Mouse (Mus musculus): ENCODE data around the gene Xrn1.
"Not testable (repeated sequence)": the region's sequence is repeated elsewhere in the genome, so short reads cannot be mapped to it uniquely, and the experiment has no call there.

Gene Xrn1

DNA sequence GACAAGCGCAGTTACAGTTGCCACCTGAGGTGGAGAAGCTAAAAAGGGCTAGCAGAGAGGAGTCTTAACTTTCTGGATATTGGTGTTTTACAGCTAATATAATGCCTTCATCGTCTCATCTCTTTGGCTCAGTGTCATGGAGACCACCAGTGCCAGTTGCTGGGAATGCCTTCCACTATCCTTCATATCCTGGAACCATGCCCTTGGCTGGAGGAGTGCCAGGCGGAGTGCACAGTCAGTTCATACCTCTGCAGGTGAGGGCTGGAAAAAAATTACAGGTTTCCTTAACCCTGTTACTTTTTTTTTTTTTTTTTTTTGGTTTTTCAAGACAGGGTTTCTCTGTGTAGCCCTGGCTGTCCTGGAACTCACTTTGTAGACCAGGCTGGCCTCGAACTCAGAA, 96.9 kb downstream of the Xrn1 start:
- DNase-seq (ENCODE audit: low spot score): no peak

GRCm38 (mm10) chr9:96054878-96055277, 100.3 kb downstream of the Xrn1 start:
- DNase-seq (ENCODE audit: low spot score): no peak

DNA sequence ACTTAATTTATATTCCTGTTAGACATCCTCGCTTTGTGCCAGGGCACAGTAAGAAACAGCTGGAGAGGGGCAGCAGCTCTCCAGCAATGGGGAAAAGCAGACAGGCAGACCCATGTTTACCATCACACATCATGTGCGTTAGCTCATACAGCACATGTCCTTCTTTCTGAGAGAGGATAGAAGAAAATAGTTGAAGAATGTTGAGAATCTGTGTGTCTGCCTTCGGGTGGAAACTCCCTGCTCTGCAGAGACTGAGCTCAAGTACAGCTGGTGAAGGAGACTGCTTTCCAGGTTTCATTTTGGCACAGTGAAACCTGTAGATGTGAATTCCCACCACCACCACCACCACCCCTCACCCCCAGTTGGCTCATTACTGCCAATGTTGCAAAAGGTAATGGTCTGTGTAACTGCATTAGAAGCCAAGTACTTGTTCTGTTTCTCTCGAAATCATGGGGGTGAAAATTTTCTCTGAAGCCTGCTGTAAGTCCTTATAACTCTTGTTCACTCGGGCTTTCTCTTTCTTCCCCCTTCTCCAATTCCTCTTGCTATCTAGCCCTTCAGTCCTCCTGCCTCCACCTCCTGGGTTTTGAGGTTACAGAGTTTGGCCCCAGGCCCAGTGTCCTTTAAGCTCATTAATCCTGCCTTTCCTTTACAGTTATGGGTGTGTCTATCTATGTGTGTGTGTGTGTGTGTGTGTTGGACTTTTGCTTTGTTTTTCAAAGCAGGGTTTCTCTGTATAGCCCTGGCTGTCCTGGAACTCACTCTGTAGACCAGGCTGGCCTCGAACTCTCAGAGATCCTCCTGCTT, 102.1 kb downstream of the Xrn1 start:
- DNase-seq (ENCODE audit: low spot score): no peak

DNA sequence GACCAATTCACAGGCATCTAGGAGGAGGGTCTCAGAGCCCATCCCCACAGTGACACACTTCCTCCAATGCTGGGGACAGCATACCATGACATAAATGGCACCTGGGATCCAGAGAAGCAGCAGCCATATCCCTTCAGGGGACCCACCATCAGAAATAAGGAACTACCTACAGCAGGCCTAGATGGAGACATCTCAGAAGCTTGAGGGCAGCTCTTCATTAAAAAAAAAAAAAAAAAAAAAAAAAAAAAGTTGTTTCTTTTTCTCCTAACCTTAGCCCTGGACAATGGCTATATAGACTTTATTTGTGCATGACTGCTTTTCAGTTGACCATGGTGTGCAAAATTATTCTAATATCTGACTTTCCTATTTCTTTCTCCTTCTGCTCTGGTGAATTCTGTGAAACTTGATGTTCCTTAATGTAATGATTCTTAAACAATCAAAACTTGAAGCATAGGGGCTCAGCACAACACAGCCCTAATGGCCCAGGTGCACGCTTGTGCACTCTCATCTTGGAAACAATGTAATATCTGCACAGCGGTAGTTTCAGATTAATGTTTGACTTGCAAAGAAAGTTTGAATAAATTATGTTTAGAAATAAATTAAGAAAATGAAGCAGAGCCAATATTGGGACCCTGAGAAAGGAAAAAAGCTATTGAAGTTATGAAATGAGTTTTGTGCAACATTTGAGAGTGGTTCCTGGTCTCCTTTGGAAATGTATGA, 108.7 kb downstream of the Xrn1 start:
- DNase-seq (ENCODE audit: low spot score): no peak

DNA sequence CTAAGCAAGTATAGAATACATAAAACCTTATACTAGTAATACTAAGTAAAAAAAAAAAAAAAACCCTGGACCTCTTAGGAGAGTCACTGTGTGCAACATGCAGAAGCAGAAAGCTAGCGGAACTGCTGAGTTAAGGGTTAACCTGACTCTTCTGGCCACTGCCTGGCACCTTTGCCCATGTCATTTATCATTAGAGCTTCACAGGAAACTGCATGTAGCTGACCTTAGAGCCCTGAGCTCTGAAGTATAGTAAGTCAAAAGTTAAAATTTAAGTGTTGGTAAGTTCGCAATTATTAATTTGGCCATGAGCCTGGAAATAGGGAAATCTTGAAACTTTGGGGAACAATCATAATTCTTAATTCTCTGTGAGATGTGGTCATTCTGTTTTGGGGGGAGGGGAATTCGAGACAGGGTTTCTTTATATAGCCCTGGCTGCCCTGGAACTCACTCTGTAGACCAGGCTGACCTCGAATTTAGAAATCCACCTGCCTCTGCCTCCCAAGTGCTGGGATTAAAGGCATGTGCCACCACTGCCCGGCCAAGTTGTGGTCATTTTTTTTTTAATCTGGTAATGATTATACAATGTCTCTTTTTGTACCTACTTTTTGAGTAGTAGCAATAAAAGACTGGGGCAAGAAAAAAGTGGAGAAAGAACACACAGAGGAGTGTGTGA, 109.4 kb downstream of the Xrn1 start:
- DNase-seq (ENCODE audit: low spot score): no peak

DNA sequence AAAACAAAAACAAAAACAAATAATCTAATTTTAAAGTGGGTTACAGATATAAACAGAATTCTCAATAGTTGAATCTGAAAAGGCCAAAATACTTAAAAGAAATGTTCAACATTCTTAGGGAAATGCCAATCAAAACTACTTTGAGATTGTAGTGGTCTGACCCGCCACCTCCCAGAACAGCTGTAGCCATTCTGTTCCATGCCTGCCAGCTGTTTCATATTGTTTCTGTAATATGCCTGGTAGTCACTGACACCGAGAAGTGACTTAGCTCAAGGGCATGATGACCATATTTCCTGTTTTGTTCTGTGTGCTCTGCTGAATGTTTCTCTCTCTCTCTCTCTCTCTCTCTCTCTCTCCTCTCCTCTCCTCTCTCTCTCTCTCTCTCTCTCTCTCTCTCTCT, 112.9 kb downstream of the Xrn1 start:
- DNase-seq (ENCODE audit: low spot score): no peak

DNA sequence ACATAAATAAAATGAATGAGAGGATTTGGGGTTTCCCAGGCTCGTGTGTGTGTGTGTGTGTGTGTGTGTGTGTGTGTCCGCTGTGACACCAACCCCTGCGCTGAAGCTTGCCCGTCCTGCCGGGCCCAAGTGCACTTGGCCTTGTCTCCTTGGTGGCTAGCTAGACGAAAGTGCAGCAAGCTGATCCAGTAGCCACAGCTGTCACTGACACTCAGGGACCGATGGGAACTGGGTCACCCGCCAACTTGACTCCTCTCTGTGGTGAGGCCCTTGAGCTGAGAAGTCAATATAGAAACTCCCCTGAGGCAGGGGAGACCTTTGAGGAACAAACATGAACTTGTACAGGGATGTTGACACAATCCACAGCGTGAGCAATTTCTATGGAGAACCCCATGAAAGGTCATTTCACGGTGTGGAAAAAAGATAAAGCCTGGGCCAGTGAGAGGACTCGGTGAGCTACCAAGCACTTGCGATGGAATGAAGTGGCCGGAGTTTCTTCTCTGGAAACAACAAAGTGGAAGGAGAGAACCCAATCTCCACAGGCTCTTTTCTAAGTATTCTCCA, 124.3 kb downstream of the Xrn1 start:
- DNase-seq (ENCODE audit: low spot score): no peak

- DNase-seq (ENCODE audit: low spot score): no peak
Observed at GRCm38 (mm10) chr9:96085293-96085692, 130.7 kb downstream of the Xrn1 start.

DNA sequence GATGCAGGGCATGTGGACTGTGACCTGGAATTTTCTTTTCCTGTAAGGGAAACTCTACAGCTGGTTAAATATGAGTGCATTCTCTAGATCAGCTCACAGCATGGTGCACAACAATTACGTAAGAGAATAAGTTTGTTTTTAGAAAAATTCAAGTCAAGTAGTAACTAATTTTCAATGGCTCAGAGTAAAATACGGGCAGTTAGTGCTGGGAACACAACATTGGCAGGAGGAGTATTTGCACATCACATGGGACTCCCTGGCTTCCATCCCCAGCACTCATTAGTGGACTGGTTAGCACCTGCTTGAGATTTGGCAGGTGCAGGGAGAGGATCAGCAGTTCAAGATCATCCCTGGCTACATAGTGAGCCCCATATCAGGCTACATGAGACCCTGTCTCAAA, 133.1 kb downstream of the Xrn1 start:
- DNase-seq (ENCODE audit: low spot score): no peak

DNA sequence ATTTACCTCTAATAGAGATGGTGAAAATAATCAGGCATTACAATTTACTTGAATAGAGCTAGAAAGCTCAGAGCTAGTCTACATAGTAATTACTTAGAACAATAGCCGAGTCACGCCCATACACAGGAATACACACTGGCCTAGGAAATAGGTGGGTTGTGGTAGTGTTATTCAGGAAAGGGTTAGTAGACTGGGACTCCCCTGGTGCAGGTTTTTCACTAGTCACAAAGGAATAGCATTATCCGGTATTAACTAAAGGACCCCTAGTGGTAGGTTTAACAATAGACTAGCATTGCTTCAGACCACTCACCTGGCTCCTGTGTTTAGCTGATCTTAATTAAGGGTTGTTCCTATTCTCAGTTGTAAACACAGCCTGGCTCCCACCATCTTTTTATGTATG, 133.9 kb downstream of the Xrn1 start:
- DNase-seq (ENCODE audit: low spot score): not testable (repeated sequence)

DNA sequence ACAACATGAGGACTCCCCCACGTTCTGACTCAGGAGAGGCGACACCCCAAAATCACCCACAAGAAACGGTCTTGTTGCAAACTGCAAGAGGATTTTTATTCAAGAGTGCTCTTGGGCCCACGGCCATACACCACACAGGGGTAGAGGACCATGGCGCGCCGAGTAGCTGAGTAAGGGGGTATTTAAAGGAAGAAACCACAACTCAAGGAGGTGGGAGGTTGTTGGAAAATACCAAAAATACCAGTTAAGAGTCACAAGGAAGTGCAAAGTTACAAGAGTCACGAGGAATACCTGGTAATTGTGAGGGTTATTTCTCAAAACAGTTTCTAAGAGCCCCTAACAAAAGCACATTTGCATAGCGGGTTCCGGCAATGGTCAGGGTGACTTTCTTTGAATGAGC, 138.1 kb downstream of the Xrn1 start:
- not testable (repeated sequence) for DNase-seq (ENCODE audit: low spot score)

GRCm38 (mm10) chr9:96093221-96093620, 138.7 kb downstream of the Xrn1 start:
- DNase-seq (ENCODE audit: low spot score): no peak

- no peak for DNase-seq (ENCODE audit: low spot score)
Observed at GRCm38 (mm10) chr9:96094341-96094740, 139.8 kb downstream of the Xrn1 start.

GRCm38 (mm10) chr9:96095192-96095591, 140.6 kb downstream of the Xrn1 start:
- DNase-seq (ENCODE audit: low spot score): no peak

DNA sequence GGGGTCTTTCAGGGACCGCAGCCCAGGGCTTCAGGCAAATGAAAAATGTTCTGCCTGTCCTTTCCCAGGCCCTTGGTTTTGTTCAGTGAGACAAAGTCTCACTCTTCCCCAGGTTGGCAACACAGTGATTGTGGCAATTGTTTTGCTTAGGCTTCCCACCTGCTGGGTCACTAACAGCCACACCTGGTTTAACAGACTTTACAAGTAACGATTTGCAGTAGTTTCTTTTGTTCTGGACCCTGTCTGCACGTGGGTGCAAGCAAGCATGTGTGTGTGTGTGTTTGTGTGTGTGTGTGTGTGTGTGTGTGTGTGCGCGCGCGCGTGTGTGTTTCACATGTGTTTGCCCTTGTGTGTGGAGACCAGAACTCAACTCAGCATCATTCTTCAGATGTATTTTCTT, 148.3 kb downstream of the Xrn1 start:
- no peak for DNase-seq (ENCODE audit: low spot score)
